Mouse (Mus musculus) 416B (cell line): ENCODE results near the gene Gm45808.
"Not testable (repeated sequence)": the region's sequence is repeated elsewhere in the genome, so short reads cannot be mapped to it uniquely, and the experiment has no call there.

ENCODE experiments used
- DNase-seq: peaks from one replicate; pipeline ENCODE4 v3.0.0; 2011; ENCODE audit warnings: low read depth

Gm45808 gene

GRCm38 (mm10) chr7:45467090-45467670 is 19.4 kb downstream of the Gm45808 start:
- DNase-seq, result no peak

DNA sequence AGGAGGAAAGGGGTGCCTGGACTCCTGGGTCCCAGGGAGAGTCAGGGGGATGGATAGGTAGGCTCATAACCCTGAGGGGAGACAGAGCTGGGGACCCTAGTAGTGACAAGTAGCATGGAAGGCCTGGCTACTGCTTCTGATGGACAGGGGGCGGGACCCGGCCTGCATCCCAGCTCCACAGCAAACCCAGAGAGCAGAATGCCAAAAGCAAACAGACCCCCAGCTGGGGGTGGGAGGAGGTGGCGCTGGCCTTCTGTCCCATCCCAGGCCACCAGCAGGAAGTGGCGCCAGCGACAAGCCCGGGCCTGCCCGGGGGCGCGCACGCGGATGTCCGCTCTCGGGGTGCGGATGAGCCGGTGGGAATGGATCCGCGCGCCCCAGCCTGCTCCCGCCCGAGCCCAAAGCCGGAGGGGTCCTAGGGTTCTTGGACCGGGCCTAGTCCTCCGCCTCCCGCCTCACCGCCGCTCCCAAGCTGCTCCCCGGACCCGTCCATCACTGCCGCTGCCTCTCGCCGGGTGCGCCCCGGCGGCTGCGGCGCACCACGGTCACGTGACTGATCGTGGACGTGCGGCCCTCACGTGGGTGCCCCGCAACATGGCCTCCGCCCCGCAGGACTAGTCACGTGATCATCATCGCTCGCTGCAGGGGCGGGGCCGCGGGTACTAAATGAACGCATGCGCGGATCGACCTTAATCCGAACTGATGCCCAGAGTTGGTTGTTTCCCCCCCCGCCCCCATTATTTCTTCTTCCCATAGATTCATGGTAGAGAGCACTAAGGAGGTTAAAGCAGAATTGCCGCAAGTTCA is 20.1 kb downstream of the Gm45808 start, which contains the start of gene Bax:
Gene Bax (minus strand): TSS at position 616 of the 807 bp plus-strand sequence.
- DNase-seq, result peak; percentile 96

DNA sequence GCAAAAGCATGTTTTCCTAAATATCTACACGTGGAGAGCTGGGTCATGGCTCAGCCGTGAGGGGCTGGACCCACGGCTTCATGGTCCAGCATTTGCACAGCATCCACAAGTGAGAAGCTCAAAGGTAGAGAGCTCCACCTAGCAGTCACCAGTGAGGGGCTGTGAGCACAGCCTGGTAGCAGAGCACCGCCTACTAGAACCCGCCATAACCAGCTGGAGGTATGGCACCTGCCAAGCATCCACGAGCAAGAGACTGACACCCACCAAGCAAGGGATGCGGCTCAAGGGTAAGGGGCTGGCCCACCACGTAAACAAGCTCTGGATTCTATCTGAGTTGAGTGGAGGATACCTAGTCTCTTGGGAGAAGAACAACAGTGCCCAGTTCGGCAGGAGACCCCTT is 21.1 kb downstream of the Gm45808 start:
- peak; percentile 69 for DNase-seq

DNA sequence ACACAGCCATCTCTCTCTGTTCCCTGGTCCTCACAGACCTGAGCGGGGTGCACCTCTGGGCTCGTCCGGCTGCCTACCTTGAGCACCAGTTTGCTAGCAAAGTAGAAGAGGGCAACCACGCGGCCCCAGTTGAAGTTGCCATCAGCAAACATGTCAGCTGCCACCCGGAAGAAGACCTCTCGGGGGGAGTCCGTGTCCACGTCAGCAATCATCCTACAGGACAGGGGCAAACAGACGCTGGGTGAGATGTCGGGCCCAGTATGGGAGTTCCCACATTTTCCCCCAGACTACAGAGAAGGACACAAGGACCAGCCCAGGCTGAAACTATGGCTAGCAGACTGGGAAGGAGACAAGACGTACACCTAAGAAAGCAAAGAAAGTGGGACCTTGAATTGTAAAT is 21.5 kb downstream of the Gm45808 start:
- no peak for DNase-seq

DNA sequence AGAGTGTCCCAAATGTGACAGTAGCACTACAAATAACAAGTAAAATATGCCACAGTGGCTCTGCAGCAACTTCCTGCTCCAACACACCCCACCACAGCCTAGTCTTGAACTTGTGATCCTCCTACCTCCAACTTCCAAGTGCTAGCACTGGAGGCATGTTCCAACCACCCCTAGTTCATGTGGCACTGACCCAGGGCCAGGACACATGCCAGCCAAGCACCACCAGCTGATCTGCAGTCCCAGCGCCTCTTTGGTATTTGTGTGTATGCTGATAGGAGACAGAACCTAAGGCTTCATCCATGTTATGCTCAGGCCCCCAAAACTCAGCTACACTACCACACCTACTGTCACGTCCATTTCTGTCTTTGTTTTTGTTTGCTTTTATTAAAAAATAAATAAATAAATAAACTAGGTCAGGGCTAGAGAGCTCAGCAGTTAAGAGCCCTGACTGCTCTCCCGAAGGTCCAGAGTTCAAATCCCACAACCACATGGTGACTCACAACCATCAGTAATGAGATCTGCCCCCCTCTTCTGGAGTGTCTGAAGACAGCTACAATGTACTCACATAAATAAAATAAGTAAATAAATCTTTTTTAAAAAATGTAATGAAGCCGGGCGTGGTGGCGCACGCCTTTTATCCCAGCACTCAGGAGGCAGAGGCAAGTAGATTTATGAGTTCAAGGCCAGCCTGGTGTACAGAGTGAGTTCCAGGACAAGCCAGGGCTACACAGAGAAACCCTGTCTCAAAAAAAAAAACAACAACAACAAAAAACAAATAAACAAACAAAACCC is 22.4 kb downstream of the Gm45808 start:
- DNase-seq, result no peak

DNA sequence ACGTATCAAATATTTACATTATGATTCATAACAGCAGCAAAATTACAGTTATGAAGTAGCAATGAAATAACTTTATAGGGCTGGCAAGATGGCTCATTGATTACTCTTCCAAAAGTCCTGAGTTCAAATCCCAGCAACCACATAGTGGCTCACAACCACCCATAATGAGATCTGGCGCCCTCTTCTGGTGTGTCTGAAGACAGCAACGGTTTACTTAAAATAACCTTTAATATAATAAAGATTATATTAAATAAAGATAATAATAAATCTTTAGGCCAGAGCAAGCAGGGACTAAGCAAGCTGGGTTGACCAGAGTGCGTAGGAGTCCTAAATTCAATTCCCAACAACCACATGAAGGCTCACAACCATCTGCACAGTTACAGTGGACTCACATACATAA is 23.7 kb downstream of the Gm45808 start:
- not testable (repeated sequence) for DNase-seq

- DNase-seq, result no peak
Observed at GRCm38 (mm10) chr7:45462325-45462724, 24.3 kb downstream of the Gm45808 start.

- DNase-seq, result no peak
Observed at GRCm38 (mm10) chr7:45461781-45462180, 24.8 kb downstream of the Gm45808 start.

DNA sequence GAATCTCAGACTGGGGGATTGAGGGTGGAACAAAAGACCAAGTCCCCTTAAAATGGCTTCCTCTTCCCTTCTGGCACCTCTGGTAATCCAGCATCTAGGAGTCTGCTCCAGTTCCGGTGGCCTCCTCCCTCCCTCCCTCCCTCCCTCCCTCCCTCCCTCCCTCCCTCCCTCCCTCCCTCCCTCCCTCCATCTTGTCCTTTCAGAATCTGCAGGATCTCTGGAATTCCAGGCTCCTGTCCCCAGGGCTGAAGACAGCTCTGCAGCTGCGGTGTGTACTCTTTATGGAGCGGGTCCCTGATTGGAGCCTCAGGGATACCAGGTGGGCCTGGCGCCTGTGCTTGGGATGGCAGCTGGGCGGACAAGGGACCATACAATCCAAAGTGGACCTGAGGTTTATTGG is 25.3 kb downstream of the Gm45808 start:
- DNase-seq, result no peak

GRCm38 (mm10) chr7:45460860-45461314 is 25.7 kb downstream of the Gm45808 start:
- DNase-seq, result peak; percentile 99

DNA sequence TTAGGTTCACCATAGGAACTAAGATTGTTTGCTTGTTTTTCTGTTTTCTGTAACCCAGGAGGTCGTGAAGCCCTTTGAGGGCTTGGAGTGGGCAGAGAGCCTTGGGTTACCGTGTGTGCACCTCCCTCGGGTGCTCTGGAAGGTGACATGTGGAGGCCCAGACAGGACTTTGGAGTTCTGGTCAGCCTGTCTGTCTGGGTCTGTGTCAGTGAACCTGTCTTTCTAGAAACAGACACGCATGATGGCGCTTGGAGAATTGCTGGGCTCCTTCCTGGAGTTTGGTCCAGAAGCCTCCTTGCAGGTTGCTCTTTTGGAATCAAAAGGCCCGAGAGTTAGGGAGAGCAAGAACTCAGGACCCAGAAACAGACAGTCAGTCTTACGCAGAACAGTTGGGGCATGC is 26.2 kb downstream of the Gm45808 start:
- DNase-seq, result no peak

- peak; percentile 99 for DNase-seq
Observed at GRCm38 (mm10) chr7:45459564-45460140, 27.0 kb downstream of the Gm45808 start, which contains the start of gene Ftl1. Gene Ftl1, minus strand, starts transcription at chr7:45459884.

- peak; percentile 83 for DNase-seq
Observed at GRCm38 (mm10) chr7:45458748-45459563, 27.7 kb downstream of the Gm45808 start.

DNA sequence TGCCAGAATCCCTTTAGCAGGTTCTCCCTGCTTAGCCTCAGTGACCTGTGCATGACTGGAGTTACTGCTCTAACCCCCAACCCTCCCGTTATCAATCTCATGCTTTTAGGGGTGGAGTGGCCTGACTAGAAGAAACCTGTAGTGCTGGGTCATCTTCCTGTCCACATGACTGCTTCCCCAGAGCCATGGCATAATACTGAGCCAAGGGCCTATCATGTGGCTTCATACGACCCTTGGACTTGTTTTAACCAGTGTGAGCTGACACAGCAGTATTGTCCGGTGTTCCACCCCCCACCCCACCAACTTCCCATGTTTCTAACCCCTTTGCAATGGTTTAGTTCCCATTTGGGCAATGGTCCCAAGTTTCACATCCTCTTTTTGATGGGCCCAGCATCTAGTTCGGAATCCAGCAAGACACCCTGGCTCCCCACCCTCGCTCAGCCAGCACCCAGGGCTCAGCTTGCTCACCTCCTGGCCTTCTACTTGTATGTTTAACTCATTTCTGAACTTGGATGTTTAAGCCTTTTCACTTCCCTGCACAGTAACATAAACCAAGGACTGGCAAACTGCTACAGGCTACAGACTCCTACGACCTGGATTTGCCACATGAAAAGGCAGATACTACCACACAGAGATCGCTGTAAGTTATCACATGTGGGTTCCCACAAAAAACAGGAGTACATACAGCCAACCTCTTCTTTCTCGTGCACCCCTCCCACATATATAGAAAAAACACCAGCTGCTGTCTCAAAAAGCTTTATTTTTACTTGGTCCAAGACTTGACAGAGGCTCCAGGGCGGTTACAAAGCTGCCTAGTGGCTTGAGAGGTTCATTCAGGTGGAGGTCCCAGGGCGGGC is 29.2 kb downstream of the Gm45808 start:
- DNase-seq, result peak; percentile 89

DNA sequence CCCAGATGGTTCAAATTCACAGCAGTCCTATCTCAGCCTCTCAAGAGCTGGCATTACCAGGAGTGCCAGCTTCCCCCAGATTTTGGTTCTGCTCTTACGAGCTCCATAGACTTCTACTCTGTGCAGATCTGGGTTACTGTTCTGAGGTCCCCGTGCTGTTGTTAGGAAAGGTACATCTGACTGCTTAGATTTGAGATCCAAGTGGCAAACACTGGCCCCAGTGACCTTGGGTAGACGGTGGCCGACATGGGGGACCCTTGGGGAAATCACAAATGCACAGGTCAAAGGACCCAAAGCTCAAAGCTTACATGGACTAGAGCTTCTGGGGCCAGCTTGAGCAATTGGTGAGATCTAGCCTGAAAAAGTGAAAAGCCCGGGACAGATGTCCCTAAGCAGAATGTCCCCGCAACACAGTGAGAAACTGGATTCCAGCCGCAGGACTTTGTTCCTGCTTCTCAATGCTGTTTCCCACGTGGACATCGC is 29.8 kb downstream of the Gm45808 start:
- no peak for DNase-seq

GRCm38 (mm10) chr7:45455932-45456696 is 30.5 kb downstream of the Gm45808 start:
- no peak for DNase-seq

GRCm38 (mm10) chr7:45454971-45455370 is 31.6 kb downstream of the Gm45808 start:
- no peak for DNase-seq

- DNase-seq, result peak; percentile 84
Observed at GRCm38 (mm10) chr7:45451344-45451982, 35.1 kb downstream of the Gm45808 start.

DNA sequence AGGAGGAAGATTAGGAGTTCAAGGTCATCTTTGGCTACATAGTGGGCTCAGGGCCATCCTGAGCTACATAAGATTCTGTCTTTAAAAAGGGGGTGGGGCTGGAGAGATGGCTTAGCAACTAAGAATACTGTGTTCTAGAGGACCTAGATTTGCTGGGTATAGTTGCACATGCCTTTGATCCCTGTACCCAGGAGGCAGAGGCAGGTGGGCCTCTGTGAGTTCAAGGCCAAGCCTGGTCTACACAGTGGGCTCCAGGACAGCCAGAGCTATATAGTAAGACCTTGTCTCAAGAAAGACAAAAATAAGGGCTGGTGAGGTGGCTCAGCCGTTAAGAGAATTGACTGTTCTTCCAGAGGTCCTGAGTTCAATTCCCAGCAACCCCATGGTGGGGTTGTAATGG is 36.6 kb downstream of the Gm45808 start:
- DNase-seq, result no peak
